Mouse (Mus musculus) embryonic fibroblast, embryonic 13.5 days (primary cell): ENCODE measurements around the gene Itga5. TPM values are rescaled to one million over a fixed set of nuclear protein-coding genes. Genes with fewer than 3 reads are reported as not detected.
A peak's percentile ranks its signal among the peaks of the same experiment; 100 is the strongest.

Source experiments
- H3K27ac ChIP-seq: 2 replicates; pipeline ENCODE4 v1.5.1; 2012; ENCODE audit warnings: low read length, control low read depth, inconsistent platforms; ENCODE audit not compliant: insufficient read depth
- H3K4me1 ChIP-seq: 2 replicates; pipeline ENCODE4 v1.6.1; 2011; ENCODE audit warnings: low read length; ENCODE audit not compliant: control insufficient read depth, insufficient read depth
- H3K4me3 ChIP-seq: 2 replicates; pipeline ENCODE4 v1.5.1; 2011; ENCODE audit warnings: mild to moderate bottlenecking, control low read depth, low read length; ENCODE audit not compliant: insufficient read depth
- CTCF ChIP-seq: IDR thresholded peaks from 2 replicates; pipeline ENCODE4 v1.5.1; 2011; ENCODE audit warnings: mild to moderate bottlenecking, control low read depth, low read length, moderate library complexity, borderline replicate concordance; ENCODE audit not compliant: insufficient read depth
- POLR2A ChIP-seq: IDR thresholded peaks from 2 replicates; pipeline ENCODE4 v1.6.1; 2011; ENCODE audit warnings: low read depth, mild to moderate bottlenecking, control low read depth, low read length, moderate library complexity
- polyA plus RNA-seq: library from polyadenylated mRNA; stranded (reverse); fragments of >200 nt; gene quantifications from 2 replicates; pipeline ENCODE4 v1.2.4, GENCODE M21; 2011; ENCODE audit warnings: low read depth; ENCODE audit not compliant: missing spikeins, insufficient read length

The Itga5 gene
- polyA plus RNA-seq, 1 experiment, result 161 TPM

GRCm38 (mm10) chr15:103341547-103341946 is 25.0 kb downstream of the Itga5 start:
- TF ChIP-seq CTCF (no peak), POLR2A (no peak)
- no peak overlapping the region for H3K4me3 ChIP-seq
- no peak overlapping the region for H3K27ac ChIP-seq
- H3K4me1 ChIP-seq, result 0 out of 2 replicates have a peak, but pooled peaks cover 6% of the 10 kb centered on the region

GRCm38 (mm10) chr15:103340786-103341185 is 25.8 kb downstream of the Itga5 start:
- Histone ChIP-seq H3K4me3 (no peak overlapping the region), H3K4me1 (0 out of 2 replicates have a peak, but pooled peaks cover 6% of the 10 kb centered on the region), H3K27ac (no peak overlapping the region)
- TF ChIP-seq POLR2A, result no peak
- no peak for TF ChIP-seq CTCF

- H3K4me1 ChIP-seq, result 0 out of 2 replicates have a peak, but pooled peaks cover 9% of the 10 kb centered on the region
- TF ChIP-seq CTCF (no peak), POLR2A (peak; percentile 48)
- H3K27ac ChIP-seq, result no peak within 1 kb of the TSS
- H3K4me3 ChIP-seq, result peak within 1 kb of the TSS; percentile 43
Observed at GRCm38 (mm10) chr15:103339961-103340337, 26.6 kb downstream of the Itga5 start, which contains the start of gene Zfp385a. Gene Zfp385a, minus strand, starts transcription at chr15:103340093.

GRCm38 (mm10) chr15:103339166-103339960 is 27.2 kb downstream of the Itga5 start:
- TF ChIP-seq POLR2A (no peak), CTCF (no peak)
- Histone ChIP-seq H3K27ac (no peak overlapping the region), H3K4me3 (peak overlapping the region; percentile 43), H3K4me1 (0 out of 2 replicates have a peak, but pooled peaks cover 9% of the 10 kb centered on the region)

- 0 out of 2 replicates have a peak, but pooled peaks cover 9% of the 10 kb centered on the region for H3K4me1 ChIP-seq
- no peak overlapping the region for H3K27ac ChIP-seq
- no peak for TF ChIP-seq CTCF
- no peak for TF ChIP-seq POLR2A
Observed at GRCm38 (mm10) chr15:103338829-103339165, 27.8 kb downstream of the Itga5 start.

GRCm38 (mm10) chr15:103336996-103337667 is 29.4 kb downstream of the Itga5 start:
- Histone ChIP-seq H3K4me3 (no peak overlapping the region), H3K27ac (no peak overlapping the region), H3K4me1 (0 out of 2 replicates have a peak, but pooled peaks cover 9% of the 10 kb centered on the region)
- TF ChIP-seq CTCF (no peak), POLR2A (no peak)

More at GRCm38 (mm10) chr15:103338829-103339165, 27.8 kb downstream of the Itga5 start:
- peak overlapping the region; percentile 43 for H3K4me3 ChIP-seq

GRCm38 (mm10) chr15:103335488-103336235 is 30.9 kb downstream of the Itga5 start:
- Histone ChIP-seq H3K4me1 (0 out of 2 replicates have a peak, but pooled peaks cover 8% of the 10 kb centered on the region), H3K27ac (no peak overlapping the region), H3K4me3 (no peak overlapping the region)
- no peak for TF ChIP-seq CTCF
- no peak for TF ChIP-seq POLR2A

GRCm38 (mm10) chr15:103335040-103335439 is 31.5 kb downstream of the Itga5 start:
- Histone ChIP-seq H3K4me1 (0 out of 2 replicates have a peak, but pooled peaks cover 3% of the 10 kb centered on the region), H3K4me3 (no peak overlapping the region), H3K27ac (no peak overlapping the region)
- TF ChIP-seq POLR2A, result no peak
- no peak for TF ChIP-seq CTCF

- no peak for TF ChIP-seq POLR2A
- no peak for TF ChIP-seq CTCF
- Histone ChIP-seq H3K4me1 (0 out of 2 replicates have a peak, but pooled peaks cover 3% of the 10 kb centered on the region), H3K4me3 (no peak overlapping the region)
Observed at GRCm38 (mm10) chr15:103334194-103334593, 32.4 kb downstream of the Itga5 start.

More at GRCm38 (mm10) chr15:103334194-103334593, 32.4 kb downstream of the Itga5 start:
- no peak overlapping the region for H3K27ac ChIP-seq
